Mouse (Mus musculus) regulatory T cell (primary cell): Measurements from ENCODE around the gene Naa15.

Experiments
- in situ Hi-C: fragments of 300-600 bp; cut with MboI, MseI; formaldehyde crosslinking; loops from one replicate; pipeline ENCODE4 v1.15.1; 2025; ENCODE audit warnings: high pct_unique_total_duplicates

Naa15 gene

GRCm38 (mm10) chr3:51511983-51512382 lies 97.0 kb downstream of the Naa15 start:
- in situ Hi-C loops = loop anchor here (5.0 kb wide), 1 partner anchor 135 kb away; no protein-coding TSS in a partner anchor

GRCm38 (mm10) chr3:51517467-51517866 lies 102.5 kb downstream of the Naa15 start:
- in situ Hi-C loops = no loop called here

DNA sequence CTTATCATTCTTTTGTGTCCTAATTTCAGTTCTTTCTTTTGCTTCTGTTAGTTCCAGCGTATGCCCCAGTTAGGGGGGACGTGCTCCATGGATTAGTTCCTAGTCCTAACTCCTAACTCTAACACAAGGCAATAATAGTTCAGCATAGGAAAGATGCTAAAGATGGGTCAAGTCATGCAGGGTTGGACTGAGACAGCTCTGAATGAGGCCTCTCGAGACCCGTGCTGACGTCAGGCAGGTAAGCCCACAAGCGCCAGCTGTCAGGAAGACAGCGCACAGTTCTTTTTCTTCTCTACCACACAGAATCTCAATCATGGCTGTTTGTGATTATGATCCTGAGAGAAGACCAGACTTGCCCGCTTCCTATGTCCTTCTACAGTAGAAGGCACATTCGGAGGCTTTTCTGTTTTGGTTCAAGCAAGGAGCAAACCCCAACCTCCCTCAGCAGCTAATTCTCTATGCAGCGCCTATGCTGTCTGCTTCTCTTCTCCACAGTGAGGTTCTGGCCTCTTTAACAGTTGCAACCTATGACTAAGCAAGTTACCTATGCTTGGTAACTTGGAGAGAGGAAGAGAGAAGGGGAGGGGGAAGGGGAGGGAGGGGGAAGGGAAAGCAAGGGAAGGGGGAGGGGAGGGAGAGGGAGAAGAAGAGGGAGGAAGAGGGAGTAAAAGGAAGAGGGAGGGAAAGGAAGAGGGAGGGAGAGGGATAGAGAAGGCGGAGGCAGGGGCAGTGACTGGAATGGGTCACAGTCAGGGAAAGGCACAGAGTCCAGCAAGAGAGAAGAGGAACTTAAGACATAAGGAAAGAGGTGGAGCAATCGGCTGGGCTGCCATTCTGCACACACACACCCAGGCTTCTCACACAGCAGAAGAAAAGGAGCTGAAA lies 103.2 kb downstream of the Naa15 start:
- in situ Hi-C loops = no loop called here

- in situ Hi-C loops = no loop called here
These were observed 103.8 kb downstream of the Naa15 start for GRCm38 (mm10) chr3:51518763-51519121.

- in situ Hi-C loops = no loop called here
These were observed 106.3 kb downstream of the Naa15 start for GRCm38 (mm10) chr3:51521262-51521661.

DNA sequence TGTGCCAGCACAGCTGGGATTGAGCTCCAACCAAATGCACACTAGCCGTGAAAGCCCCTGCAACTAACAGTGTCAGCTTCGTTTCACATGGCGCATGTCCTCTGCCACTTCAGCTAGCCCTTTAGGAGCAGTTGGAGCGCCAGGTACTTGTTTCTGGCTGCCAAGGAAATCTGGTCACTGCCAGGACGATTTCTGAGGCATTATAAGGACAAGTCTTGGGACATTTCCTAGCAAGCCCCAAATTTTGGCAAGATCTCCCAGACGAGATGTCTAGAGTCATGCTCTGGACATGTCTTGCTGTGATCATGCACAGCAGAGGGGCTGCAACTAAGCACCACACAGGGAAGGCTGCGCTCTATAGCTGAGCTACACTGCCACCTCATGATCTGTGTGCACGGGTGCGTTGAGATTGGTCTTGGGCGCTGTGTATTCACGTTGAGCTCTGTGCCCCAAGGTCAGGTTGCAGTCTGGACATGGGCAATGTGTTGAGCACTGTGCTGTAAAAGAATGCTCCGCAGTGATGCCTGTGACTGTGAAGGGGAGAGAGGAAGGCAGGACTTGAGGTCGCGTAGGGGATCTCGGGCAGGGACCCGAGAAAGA lies 110.3 kb downstream of the Naa15 start:
- in situ Hi-C loops = no loop called here
